Mouse (Mus musculus) bone marrow, adult 2 months (tissue): ENCODE measurements around the gene Nfkb1. TPM values are rescaled to one million over a fixed set of nuclear protein-coding genes. Genes with fewer than 3 reads are reported as not detected.

ENCODE experiments used
- H3K27ac ChIP-seq: fragments of 200-500 bp; 2 replicates; pipeline ENCODE4 v1.5.1; 2012; ENCODE audit warnings: low read depth, mild to moderate bottlenecking, control low read depth, inconsistent platforms, low read length; ENCODE audit not compliant: control insufficient read depth, poor library complexity, insufficient read depth
- H3K4me1 ChIP-seq: fragments of 200-500 bp; 2 replicates; pipeline ENCODE4 v1.6.1; 2011; ENCODE audit warnings: low read length; ENCODE audit not compliant: control insufficient read depth, insufficient read depth
- H3K4me3 ChIP-seq: fragments of 200-500 bp; replicated peaks from 2 replicates; pipeline ENCODE3; 2011; ENCODE audit warnings: mild to moderate bottlenecking, low read depth, low read length, control low read depth; ENCODE audit not compliant: control insufficient read depth
- CTCF ChIP-seq: fragments of 200-500 bp; IDR thresholded peaks from 2 replicates; pipeline ENCODE4 v1.5.1; 2011; ENCODE audit warnings: low read length, control low read depth; ENCODE audit not compliant: control insufficient read depth, insufficient read depth
- POLR2A ChIP-seq: fragments of 200-500 bp; IDR thresholded peaks from 2 replicates; pipeline ENCODE4 v1.6.1; 2011; ENCODE audit warnings: low read depth, mild to moderate bottlenecking, control low read depth, low read length, borderline replicate concordance; ENCODE audit not compliant: control insufficient read depth
- WGBS: fragments of 180-500 bp; shearing (Covaris S2); methylation state at CpG from one replicate; pipeline ENCODE4 v1.1.7; 2018; 5-methylcytosine and 5-hydroxymethylcytosine counted together
- polyA plus RNA-seq: library from polyadenylated mRNA; stranded (reverse); fragments of >200 nt; gene quantifications from 2 replicates; pipeline ENCODE4 v1.2.4, GENCODE M21; 2011; ENCODE audit warnings: low replicate concordance; ENCODE audit not compliant: missing spikeins, insufficient read depth, insufficient read length

Gene Nfkb1
- polyA plus RNA-seq, 1 experiment, result 34.6 TPM

- TF ChIP-seq POLR2A, result no peak
- no peak for TF ChIP-seq CTCF
- 82% methylated on average over 5 of the region's 5 CpGs for WGBS
- H3K4me1 ChIP-seq, result peaks cover 2% of the 10 kb centered on the region; the same call in 1 of the 2 replicates
- H3K27ac ChIP-seq, result no peak overlapping the region
- no peak overlapping the region for H3K4me3 ChIP-seq
These were observed 19.2 kb downstream of the Nfkb1 start for GRCm38 (mm10) chr3:135672135-135672534.

- Histone ChIP-seq H3K4me3 (no peak overlapping the region), H3K4me1 (peaks cover 2% of the 10 kb centered on the region; the same call in 1 of the 2 replicates), H3K27ac (no peak overlapping the region)
- TF ChIP-seq POLR2A (no peak), CTCF (no peak)
- WGBS, result 77% methylated on average over 4 of the region's 4 CpGs
These were observed 20.5 kb downstream of the Nfkb1 start for GRCm38 (mm10) chr3:135670869-135671268.

GRCm38 (mm10) chr3:135667084-135667483 is 24.3 kb downstream of the Nfkb1 start:
- 88% methylated on average over 3 of the region's 3 CpGs for WGBS
- no peak overlapping the region for H3K27ac ChIP-seq
- no peak overlapping the region for H3K4me3 ChIP-seq
- H3K4me1 ChIP-seq, result no peaks in the 10 kb centered on the region
- TF ChIP-seq CTCF (no peak), POLR2A (no peak)

DNA sequence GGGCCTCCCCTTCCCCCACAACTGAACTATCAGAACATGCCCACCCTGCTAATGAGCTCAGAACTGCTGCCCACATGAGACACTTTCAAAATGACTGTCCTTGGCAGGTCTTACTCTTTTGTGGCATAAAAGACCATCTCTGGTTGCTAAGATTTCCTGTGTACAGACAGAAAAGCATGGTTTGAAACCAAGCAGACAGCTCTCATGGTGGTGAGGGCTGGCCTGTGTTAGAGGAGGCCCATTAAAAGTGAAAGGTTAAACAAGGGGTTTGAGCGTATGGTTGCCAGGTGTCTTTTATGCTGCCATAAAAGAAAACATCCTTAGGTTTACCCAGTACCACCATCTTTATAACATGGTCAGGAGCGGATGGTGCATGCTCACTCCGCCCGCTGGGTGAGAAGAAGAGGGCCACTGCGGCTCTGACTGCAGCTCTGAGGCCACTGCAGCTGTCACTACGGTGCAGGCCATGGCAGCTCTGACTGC is 25.5 kb downstream of the Nfkb1 start:
- Histone ChIP-seq H3K4me1 (no peaks in the 10 kb centered on the region), H3K27ac (no peak overlapping the region), H3K4me3 (no peak overlapping the region)
- WGBS, result 86% methylated on average over 6 of the region's 6 CpGs
- no peak for TF ChIP-seq CTCF
- no peak for TF ChIP-seq POLR2A

- Histone ChIP-seq H3K4me1 (no peaks in the 10 kb centered on the region), H3K27ac (no peak overlapping the region), H3K4me3 (no peak overlapping the region)
- TF ChIP-seq CTCF (no peak), POLR2A (no peak)
- WGBS, result 52% methylated on average over 15 of the region's 15 CpGs
These were observed 29.0 kb downstream of the Nfkb1 start for GRCm38 (mm10) chr3:135662139-135662864.

GRCm38 (mm10) chr3:135661707-135662106 is 29.6 kb downstream of the Nfkb1 start:
- Histone ChIP-seq H3K4me1 (no peaks in the 10 kb centered on the region), H3K4me3 (no peak overlapping the region), H3K27ac (no peak overlapping the region)
- TF ChIP-seq POLR2A (no peak), CTCF (no peak)
- 65% methylated on average over 9 of the region's 9 CpGs for WGBS

DNA sequence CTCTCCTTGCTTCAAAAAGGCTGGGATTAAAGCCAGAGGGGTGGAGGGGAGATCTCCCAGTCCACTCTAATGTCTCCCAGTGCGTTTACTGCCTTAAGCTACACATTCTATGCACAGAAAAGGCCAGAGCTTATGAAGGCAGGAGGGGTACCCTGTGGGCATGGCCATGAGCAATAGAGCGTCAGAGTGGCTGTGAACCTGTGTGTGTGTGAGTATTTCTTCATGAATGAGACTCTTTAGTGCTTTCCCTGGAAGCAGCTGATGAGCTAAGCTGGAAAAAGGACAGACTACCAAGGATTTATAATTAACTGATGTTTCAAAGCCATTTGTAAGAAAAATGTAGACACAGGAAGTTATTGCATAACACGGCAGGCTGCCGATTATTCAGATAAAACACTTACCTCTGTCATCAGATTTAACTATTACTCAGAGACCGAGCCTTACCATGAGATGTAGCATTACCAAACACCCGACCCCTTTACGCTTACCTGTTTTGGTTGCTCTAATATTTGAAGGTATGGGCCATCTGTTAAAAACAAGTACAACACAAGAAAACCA is 32.7 kb downstream of the Nfkb1 start:
- Histone ChIP-seq H3K27ac (no peak overlapping the region), H3K4me3 (no peak overlapping the region), H3K4me1 (no peaks in the 10 kb centered on the region)
- TF ChIP-seq CTCF (no peak), POLR2A (no peak)
- WGBS, result 50% methylated on average over 7 of the region's 7 CpGs

GRCm38 (mm10) chr3:135656156-135656555 is 35.2 kb downstream of the Nfkb1 start:
- H3K27ac ChIP-seq, result no peak overlapping the region
- 90% methylated on average over 4 of the region's 4 CpGs for WGBS

More at GRCm38 (mm10) chr3:135656156-135656555, 35.2 kb downstream of the Nfkb1 start:
- H3K4me1 ChIP-seq, result no peaks in the 10 kb centered on the region
- no peak overlapping the region for H3K4me3 ChIP-seq
- TF ChIP-seq POLR2A (no peak), CTCF (no peak)
